Mouse (Mus musculus): ENCODE data around the gene Rgs1. TPM values are rescaled to one million over a fixed set of nuclear protein-coding genes. Genes with fewer than 3 reads are reported as not detected.

Rgs1 gene
- not detected in 2 replicates for polyA plus RNA-seq (2015; fragmentation: Nextera tagmentation; extraction: Ambion mirVana)

DNA sequence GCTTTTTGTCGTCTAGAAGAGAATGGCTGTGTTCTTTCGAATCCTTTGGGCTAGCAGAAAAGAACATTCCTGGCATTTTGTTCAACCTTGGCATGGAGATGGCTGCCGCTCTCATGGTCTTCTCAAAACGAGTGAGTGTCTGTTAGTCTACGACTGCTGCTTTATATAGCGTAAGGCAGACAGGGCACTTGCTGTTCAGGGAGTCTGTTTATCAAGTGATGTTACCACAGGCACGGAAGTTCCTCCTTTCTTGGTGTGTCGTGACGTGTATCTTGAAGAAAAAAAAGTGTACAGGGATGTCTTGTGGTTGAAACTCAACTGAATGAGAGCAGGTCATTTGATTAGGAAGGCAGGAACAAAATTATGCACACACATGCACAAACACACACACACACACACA lies at the start of gene Rgs1:
Gene Rgs1 (minus strand): TSS at position 320 of the 400 bp plus-strand sequence.
- Histone ChIP-seq H3K27me3 (no peaks in the 10 kb centered on the region), H3K4me3 (no peak within 1 kb of the TSS), H3K9ac (no peak within 1 kb of the TSS), H3K27ac (no peak within 1 kb of the TSS), H3K9me3 (replicated peaks) (no peaks in the 10 kb centered on the region), H3K4me2 (no peak within 1 kb of the TSS), H3K36me3 (ENCODE audit: poor library complexity, severe bottlenecking) (no peaks in the 10 kb centered on the region), H3K4me1 (no peaks in the 10 kb centered on the region)
- WGBS: 90% methylated on average over 9 of the region's 9 CpGs
- ATAC-seq: no peak

DNA sequence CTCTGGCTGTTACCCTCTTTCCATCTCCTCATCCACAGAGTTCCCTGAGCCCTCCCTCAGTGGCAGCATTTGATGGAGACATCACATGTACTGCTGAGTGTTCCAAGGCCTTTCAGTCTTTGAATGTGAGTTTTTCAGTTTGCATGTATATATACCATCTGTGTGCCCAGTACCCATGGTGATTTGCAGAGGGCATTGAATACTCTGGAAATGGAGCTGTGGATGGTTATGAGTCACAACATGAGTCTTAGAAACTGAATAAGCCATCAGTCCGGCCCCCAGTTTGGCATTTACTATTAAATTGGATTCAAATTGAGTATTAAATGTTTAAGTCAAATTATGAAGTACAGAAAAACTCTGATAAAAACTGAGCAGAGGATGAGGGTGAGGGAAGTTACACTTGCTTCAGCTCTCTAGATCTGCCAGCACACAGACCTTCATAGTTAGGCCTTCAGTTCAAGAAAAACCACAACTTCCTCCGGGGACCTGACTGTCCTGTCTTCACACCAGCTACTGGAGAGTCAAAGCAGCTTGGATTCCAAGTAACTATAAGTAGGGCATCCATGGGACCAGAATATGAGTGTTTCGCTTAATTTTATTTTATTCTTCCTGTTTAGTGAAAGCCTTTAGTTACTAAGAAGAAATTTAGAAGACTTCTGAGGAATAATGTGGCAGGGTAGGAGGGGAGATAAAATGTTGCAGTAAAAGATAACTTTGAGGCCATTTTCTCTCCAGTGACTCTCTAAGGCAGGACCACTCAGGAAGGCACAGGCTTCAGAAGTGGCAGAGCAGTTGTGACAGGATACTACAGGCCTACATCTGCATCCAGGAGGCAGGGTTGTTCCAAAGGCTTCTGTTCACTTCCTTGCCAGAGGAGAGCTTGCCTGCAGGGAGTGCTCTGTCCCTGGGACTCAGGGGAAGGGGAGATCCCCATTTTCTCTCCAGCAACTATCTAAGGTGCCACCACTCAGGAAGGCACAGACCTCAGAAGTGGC lies 34.3 kb upstream of the Rgs1 start:
- no peak overlapping the region for H3K4me2 ChIP-seq
- 87% methylated on average over 3 of the region's 3 CpGs for WGBS
- H3K9me3 ChIP-seq (replicated peaks): no peaks in the 10 kb centered on the region
- H3K27ac ChIP-seq: no peak overlapping the region
- H3K27me3 ChIP-seq: no peaks in the 10 kb centered on the region
- no peaks in the 10 kb centered on the region for H3K4me1 ChIP-seq
- ATAC-seq: no peak
- no peak overlapping the region for H3K4me3 ChIP-seq
- H3K9ac ChIP-seq: no peak overlapping the region
- no peaks in the 10 kb centered on the region for H3K36me3 ChIP-seq (ENCODE audit: poor library complexity, severe bottlenecking)

DNA sequence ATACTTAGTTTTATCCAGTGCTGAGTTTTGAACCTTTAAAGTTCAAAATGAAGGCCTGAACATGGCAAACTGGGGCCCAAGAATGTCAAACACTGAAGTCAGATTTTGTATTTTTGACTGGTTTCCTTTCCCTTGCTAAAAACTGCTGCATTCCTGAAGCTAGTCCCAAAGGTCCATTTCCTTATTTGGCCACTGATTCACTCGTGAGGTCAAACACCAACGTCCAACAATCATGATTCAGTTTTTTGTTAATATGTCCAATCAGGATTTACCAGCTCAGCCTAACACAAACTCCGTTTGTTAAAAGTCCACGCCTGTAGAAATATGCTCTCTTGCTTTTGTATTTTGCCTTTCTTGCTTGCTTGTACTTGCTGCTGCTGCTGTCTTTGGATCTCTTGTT lies 31.0 kb upstream of the Rgs1 start:
- no peaks in the 10 kb centered on the region for H3K9me3 ChIP-seq (replicated peaks)
- ATAC-seq: no peak
- no peak overlapping the region for H3K4me3 ChIP-seq
- 89% methylated on average over 4 of the region's 4 CpGs for WGBS
- no peak overlapping the region for H3K9ac ChIP-seq
- no peaks in the 10 kb centered on the region for H3K27me3 ChIP-seq
- H3K27ac ChIP-seq: no peak overlapping the region
- H3K36me3 ChIP-seq (ENCODE audit: poor library complexity, severe bottlenecking): no peaks in the 10 kb centered on the region
- H3K4me2 ChIP-seq: no peak overlapping the region
- H3K4me1 ChIP-seq: no peaks in the 10 kb centered on the region

GRCm38 (mm10) chr1:144272991-144273390 lies 23.9 kb upstream of the Rgs1 start:
- no peak overlapping the region for H3K9ac ChIP-seq
- WGBS: 88% methylated on average over 2 of the region's 2 CpGs
- H3K4me1 ChIP-seq: no peaks in the 10 kb centered on the region
- no peak for ATAC-seq
- H3K27me3 ChIP-seq: no peaks in the 10 kb centered on the region
- H3K9me3 ChIP-seq (replicated peaks): no peaks in the 10 kb centered on the region
- H3K4me2 ChIP-seq: no peak overlapping the region
- H3K36me3 ChIP-seq (ENCODE audit: poor library complexity, severe bottlenecking): no peaks in the 10 kb centered on the region
- no peak overlapping the region for H3K27ac ChIP-seq
- no peak overlapping the region for H3K4me3 ChIP-seq

GRCm38 (mm10) chr1:144269112-144269511 lies 20.1 kb upstream of the Rgs1 start:
- Histone ChIP-seq H3K9ac (no peak overlapping the region), H3K4me2 (no peak overlapping the region), H3K4me3 (no peak overlapping the region), H3K27me3 (no peaks in the 10 kb centered on the region), H3K36me3 (ENCODE audit: poor library complexity, severe bottlenecking) (no peaks in the 10 kb centered on the region), H3K9me3 (replicated peaks) (no peaks in the 10 kb centered on the region), H3K4me1 (no peaks in the 10 kb centered on the region), H3K27ac (no peak overlapping the region)
- no peak for ATAC-seq
- 89% methylated on average over 2 of the region's 2 CpGs for WGBS

DNA sequence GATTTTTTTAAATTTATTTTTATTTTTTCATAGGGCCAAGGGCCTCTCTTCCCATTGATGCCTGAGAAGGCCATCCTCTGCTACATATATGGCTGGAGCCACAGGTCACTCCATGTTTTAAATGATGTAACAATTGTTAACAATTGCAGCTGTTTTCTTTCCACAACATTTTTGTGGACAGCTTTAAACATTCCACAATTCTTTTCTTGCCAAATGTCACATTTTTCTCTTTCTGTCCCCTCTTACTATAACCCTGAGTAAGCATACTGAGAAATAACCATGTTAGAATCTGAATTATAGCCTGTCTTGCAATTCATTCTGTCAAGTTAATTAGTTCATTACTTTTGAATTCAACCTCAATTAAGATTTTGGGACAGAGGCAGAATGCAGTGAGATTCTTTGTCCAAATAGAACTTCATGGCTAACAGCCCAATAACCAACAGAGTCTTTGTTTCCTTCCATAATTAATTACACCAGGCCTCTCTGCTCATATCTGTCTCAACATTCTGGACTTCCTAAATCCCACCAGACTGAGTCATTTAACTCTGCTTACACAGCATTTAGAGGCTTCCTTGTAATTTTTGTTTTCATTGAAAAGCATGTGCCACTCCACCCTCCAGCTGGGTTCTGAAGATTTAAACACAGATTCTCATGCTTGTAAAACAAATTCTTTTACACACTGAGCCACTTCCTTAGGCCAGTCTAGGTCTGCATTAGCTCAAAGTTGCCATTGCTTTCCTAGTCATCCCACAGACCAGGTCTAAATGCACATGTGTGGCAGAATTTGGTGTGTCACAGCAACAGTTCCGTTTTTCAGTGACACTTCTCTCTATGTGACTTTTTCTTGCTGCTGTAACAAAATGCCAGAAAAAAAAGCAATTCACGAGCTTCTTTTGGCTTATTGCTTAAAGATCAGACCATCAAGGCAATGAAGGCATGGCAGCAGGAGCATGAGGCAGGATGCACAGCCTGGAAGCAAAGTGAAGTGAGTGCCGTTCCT lies 18.7 kb upstream of the Rgs1 start:
- no peak overlapping the region for H3K9ac ChIP-seq
- peak; percentile 61 for ATAC-seq

GRCm38 (mm10) chr1:144264000-144264399 lies 15.0 kb upstream of the Rgs1 start:
- no peaks in the 10 kb centered on the region for H3K4me1 ChIP-seq
- ATAC-seq: no peak
- H3K9ac ChIP-seq: no peak overlapping the region
- no peak overlapping the region for H3K4me2 ChIP-seq
- no peaks in the 10 kb centered on the region for H3K9me3 ChIP-seq (replicated peaks)
- H3K4me3 ChIP-seq: no peak overlapping the region
- no peak overlapping the region for H3K27ac ChIP-seq
- no peaks in the 10 kb centered on the region for H3K36me3 ChIP-seq (ENCODE audit: poor library complexity, severe bottlenecking)
- H3K27me3 ChIP-seq: no peaks in the 10 kb centered on the region
- WGBS: 82% methylated on average over 3 of the region's 3 CpGs

More for the DNA sequence above, 18.7 kb upstream of the Rgs1 start:
- H3K36me3 ChIP-seq (ENCODE audit: poor library complexity, severe bottlenecking): no peaks in the 10 kb centered on the region
- H3K27me3 ChIP-seq: no peaks in the 10 kb centered on the region
- H3K4me3 ChIP-seq: no peak overlapping the region
- no peak overlapping the region for H3K27ac ChIP-seq
- no peak overlapping the region for H3K4me2 ChIP-seq
- 76% methylated on average over 3 of the region's 3 CpGs for WGBS
- H3K9me3 ChIP-seq (replicated peaks): no peaks in the 10 kb centered on the region
- H3K4me1 ChIP-seq: no peaks in the 10 kb centered on the region

DNA sequence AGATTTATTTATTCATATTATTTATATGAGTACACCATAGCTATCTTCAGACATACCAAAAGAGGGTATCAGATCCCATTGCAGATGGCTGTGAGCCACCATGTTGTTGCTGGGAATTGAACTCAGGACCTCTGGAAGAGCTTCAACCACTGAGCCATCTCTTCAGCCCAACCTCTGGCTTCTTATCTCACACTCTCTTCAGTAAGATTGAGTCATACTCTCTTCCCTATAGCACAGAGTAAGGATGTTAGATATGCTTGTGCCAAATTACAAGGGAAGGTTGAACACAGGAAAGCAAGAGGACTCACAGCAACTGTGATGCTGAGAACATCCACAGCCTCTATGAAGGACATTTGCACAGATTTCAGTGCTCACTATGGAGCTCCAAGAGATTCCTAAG lies 13.0 kb upstream of the Rgs1 start:
- H3K27ac ChIP-seq: no peak overlapping the region
- no peak for ATAC-seq
- H3K27me3 ChIP-seq: no peaks in the 10 kb centered on the region

DNA sequence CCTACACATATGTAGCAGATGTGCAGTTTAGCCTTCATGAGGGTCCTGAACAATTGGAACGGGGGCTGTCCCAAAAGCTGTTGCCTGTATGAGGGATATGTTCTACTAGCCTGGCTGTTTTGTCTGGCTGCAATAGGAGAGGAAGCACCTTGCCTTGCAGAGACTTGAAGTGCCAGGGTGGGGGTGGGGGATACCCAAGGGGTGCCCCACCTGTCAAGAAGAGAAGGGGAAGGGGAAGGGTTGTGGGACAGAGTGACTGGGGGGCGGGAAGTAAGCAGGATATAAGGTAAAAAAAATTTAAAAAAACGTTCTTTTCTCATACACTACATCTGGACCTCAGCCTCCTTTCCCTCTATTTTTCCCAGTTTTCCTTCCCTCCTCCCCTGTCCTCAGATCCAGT lies 9.7 kb upstream of the Rgs1 start:
- Histone ChIP-seq H3K36me3 (ENCODE audit: poor library complexity, severe bottlenecking) (no peaks in the 10 kb centered on the region), H3K9me3 (replicated peaks) (no peaks in the 10 kb centered on the region), H3K27me3 (no peaks in the 10 kb centered on the region), H3K27ac (no peak overlapping the region), H3K9ac (no peak overlapping the region), H3K4me1 (no peaks in the 10 kb centered on the region), H3K4me3 (no peak overlapping the region), H3K4me2 (no peak overlapping the region)
- 80% methylated on average over 3 of the region's 3 CpGs for WGBS
- ATAC-seq: no peak

More for the DNA sequence above, 13.0 kb upstream of the Rgs1 start:
- no peak overlapping the region for H3K4me3 ChIP-seq
- H3K4me1 ChIP-seq: no peaks in the 10 kb centered on the region
- no peak overlapping the region for H3K9ac ChIP-seq
- H3K36me3 ChIP-seq (ENCODE audit: poor library complexity, severe bottlenecking): no peaks in the 10 kb centered on the region
- H3K4me2 ChIP-seq: no peak overlapping the region
- H3K9me3 ChIP-seq (replicated peaks): no peaks in the 10 kb centered on the region

GRCm38 (mm10) chr1:144256556-144257331 lies 7.7 kb upstream of the Rgs1 start:
- no peaks in the 10 kb centered on the region for H3K9me3 ChIP-seq (replicated peaks)
- 72% methylated on average over 2 of the region's 2 CpGs for WGBS
- H3K27me3 ChIP-seq: no peaks in the 10 kb centered on the region
- H3K27ac ChIP-seq: no peak overlapping the region
- no peak overlapping the region for H3K4me2 ChIP-seq
- H3K9ac ChIP-seq: no peak overlapping the region
- no peaks in the 10 kb centered on the region for H3K4me1 ChIP-seq
- no peak overlapping the region for H3K4me3 ChIP-seq
- no peaks in the 10 kb centered on the region for H3K36me3 ChIP-seq (ENCODE audit: poor library complexity, severe bottlenecking)
- no peak for ATAC-seq

DNA sequence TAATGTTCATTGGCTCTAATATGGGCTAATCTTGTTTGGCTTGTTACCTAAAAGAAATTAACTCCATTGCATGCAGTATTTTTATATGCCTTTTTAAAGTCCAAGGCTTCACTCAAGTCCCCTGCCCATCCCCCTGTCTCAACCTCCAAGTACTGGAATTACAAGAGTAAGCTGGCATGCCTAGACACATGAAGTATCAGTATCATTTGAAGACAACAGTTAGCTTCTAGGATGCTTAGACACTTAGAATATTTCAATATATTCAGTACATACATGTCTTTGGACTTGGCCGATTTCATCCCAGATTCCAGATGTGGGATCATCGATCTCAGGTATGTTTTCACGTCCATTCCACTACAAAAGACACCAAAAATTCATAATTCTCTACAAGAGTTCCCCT lies 836 bp downstream of the Rgs1 start:
- 86% methylated on average over 3 of the region's 3 CpGs for WGBS
- Histone ChIP-seq H3K27ac (no peak overlapping the region), H3K9me3 (replicated peaks) (no peaks in the 10 kb centered on the region), H3K4me3 (no peak overlapping the region), H3K4me1 (no peaks in the 10 kb centered on the region), H3K4me2 (no peak overlapping the region), H3K27me3 (no peaks in the 10 kb centered on the region), H3K36me3 (ENCODE audit: poor library complexity, severe bottlenecking) (no peaks in the 10 kb centered on the region), H3K9ac (no peak overlapping the region)
- ATAC-seq: no peak

Data from forebrain, embryonic 13.5 days (tissue).